Mouse (Mus musculus) stomach, postnatal 0 days (tissue): ENCODE results near the gene Wnt4.

ENCODE experiments used
- CTCF ChIP-seq: IDR thresholded peaks from 2 replicates; pipeline ENCODE4 v1.5.1; 2016; ENCODE audit warnings: antibody characterized with exemption, low read depth, mild to moderate bottlenecking, moderate library complexity
- EP300 ChIP-seq: optimal IDR thresholded peaks from 2 replicates; pipeline ENCODE3; 2016; ENCODE audit warnings: antibody characterized with exemption

DNA sequence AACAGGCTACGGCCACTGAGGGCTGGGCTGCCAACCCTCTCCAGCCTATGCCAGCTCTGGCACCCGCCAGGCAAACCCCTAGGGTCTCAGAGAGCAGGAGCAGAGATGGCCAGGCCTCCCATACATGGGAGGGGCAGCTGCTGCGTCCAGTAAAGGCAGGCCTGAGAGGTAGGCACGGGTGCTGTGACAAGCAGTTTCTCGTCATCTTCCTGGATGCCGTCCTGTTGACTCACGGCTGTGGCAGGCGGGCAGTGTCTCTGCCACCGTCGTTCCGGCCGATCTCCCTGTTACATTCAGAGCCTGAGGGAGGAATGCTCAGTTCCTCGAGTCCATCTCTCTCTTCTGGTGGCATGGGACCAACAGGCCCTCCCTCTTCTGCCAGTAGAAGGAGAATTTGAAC is 9.9 kb downstream of the Wnt4 start:
- no peak for TF ChIP-seq EP300
- TF ChIP-seq CTCF: no peak
